Mouse (Mus musculus) heart, postnatal 0 days (tissue): ENCODE measurements around the gene Syn3. TPM values are rescaled to one million over a fixed set of nuclear protein-coding genes. Genes with fewer than 3 reads are reported as not detected.

ENCODE experiments used
- ATAC-seq: fragments of 200-750 bp; cut with Nextera tagmentation; 2 replicates; pipeline ENCODE4 v1.8.0; 2017; ENCODE audit warnings: low read depth, moderate number of reproducible peaks, moderate library complexity; ENCODE audit not compliant: insufficient read depth
- DNase-seq: peaks from one replicate; pipeline ENCODE4 v3.0.0-alpha.2; 2016; ENCODE audit warnings: low spot score
- H3K27ac ChIP-seq: fragments of 300-500 bp; sonication (generic); 2 replicates; pipeline ENCODE4 v1.5.1; 2014; ENCODE audit warnings: low read depth, mild to moderate bottlenecking
- H3K27me3 ChIP-seq: fragments of 300-500 bp; sonication (generic); 2 replicates; pipeline ENCODE4 v1.6.1; 2014; ENCODE audit warnings: low read length, mixed read lengths; ENCODE audit not compliant: control insufficient read depth, insufficient read depth
- H3K36me3 ChIP-seq: fragments of 300-500 bp; sonication (generic); replicated peaks from 2 replicates; pipeline ENCODE4 v1.6.1; 2014; ENCODE audit warnings: low read length, mixed read lengths; ENCODE audit not compliant: control insufficient read depth, insufficient read depth
- H3K4me1 ChIP-seq: fragments of 300-500 bp; sonication (generic); 2 replicates; pipeline ENCODE4 v1.6.1; 2014; ENCODE audit warnings: antibody characterized with exemption; ENCODE audit not compliant: control insufficient read depth, insufficient read depth
- H3K4me2 ChIP-seq: fragments of 300-500 bp; sonication (generic); 2 replicates; pipeline ENCODE4 v1.6.1; 2014; ENCODE audit warnings: low read depth, mild to moderate bottlenecking, low read length, moderate library complexity
- H3K4me3 ChIP-seq: fragments of 300-500 bp; sonication (generic); 2 replicates; pipeline ENCODE4 v1.5.1; 2014; ENCODE audit warnings: low read depth, low read length
- H3K9ac ChIP-seq: fragments of 300-500 bp; sonication (generic); replicated peaks from 2 replicates; pipeline ENCODE4 v1.6.1; 2014; ENCODE audit warnings: low read depth, low read length, mixed read lengths
- H3K9me3 ChIP-seq: fragments of 300-500 bp; sonication (generic); replicated peaks from 2 replicates; pipeline ENCODE4 v1.6.1; 2016; ENCODE audit warnings: low read length; ENCODE audit not compliant: control insufficient read depth
- CTCF ChIP-seq: IDR thresholded peaks from 2 replicates; pipeline ENCODE4 v1.5.1; 2016; ENCODE audit warnings: antibody characterized with exemption, control low read depth, low read depth
- EP300 ChIP-seq: IDR thresholded peaks from 2 replicates; pipeline ENCODE4 v1.6.1; 2016; ENCODE audit warnings: antibody characterized with exemption, low read depth
- WGBS: fragments of 180-500 bp; shearing (Covaris S2); extraction: QIAGEN DNeasy Blood & Tissue Kit; methylation state at CpG from one replicate; pipeline ENCODE4 v1.1.7; 2014; 5-methylcytosine and 5-hydroxymethylcytosine counted together
- polyA plus RNA-seq: library from polyadenylated mRNA; unstranded; fragments of >200 nt; fragmentation: Nextera tagmentation; extraction: Ambion mirVana; gene quantifications from 2 replicates; pipeline ENCODE4 v1.2.1, GENCODE M21; 2015
- total RNA-seq: library from RNA; depleted of rRNA; stranded (reverse); fragments of >200 nt; gene quantifications from 2 replicates; pipeline ENCODE4 v1.2.3, GENCODE M21; 2014; ENCODE audit warnings: low replicate concordance

Syn3 gene
- total and polyA plus RNA-seq, 2 experiments from 2014 or later, result 0.48 TPM; not detected in 1

DNA sequence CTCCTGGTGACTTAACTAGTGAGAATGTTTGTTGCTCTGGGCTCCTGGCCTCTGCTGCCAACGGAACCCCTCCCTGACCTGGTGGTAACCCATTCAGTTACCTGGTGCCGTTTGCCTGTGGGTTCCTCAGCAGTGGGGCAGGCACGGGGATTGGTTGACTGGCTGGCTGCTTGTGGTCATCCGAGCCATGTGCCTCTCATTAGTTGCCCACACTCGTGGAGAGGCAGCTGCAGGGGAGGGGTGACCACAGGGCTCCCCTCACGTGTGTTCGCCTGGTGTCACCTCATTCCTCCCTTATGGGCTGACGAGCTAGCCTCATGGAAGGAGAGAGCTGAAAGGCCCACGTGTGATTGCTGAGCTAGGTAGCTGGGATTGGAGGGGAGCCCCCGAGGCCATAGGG, 430.8 kb downstream of the Syn3 start:
- WGBS, result 66% methylated on average over 10 of the region's 10 CpGs
- H3K27ac ChIP-seq, result no peak overlapping the region

GRCm38 (mm10) chr10:86066651-86067050, 432.0 kb downstream of the Syn3 start:
- ATAC-seq (no peak), DNase-seq (no peak)
- TF ChIP-seq EP300, result no peak
- no peak for TF ChIP-seq CTCF
- Histone ChIP-seq H3K4me1 (no peaks in the 10 kb centered on the region; the same call in 1 of the 2 replicates), H3K27me3 (no peaks in the 10 kb centered on the region), H3K27ac (no peak overlapping the region), H3K4me3 (no peak overlapping the region), H3K9ac (no peak overlapping the region), H3K36me3 (no peaks in the 10 kb centered on the region), H3K4me2 (no peak overlapping the region), H3K9me3 (peaks cover 6% of the 10 kb centered on the region; the same call in 1 of the 2 replicates)
- 69% methylated on average over 5 of the region's 5 CpGs for WGBS

More for the DNA sequence above, 430.8 kb downstream of the Syn3 start:
- Histone ChIP-seq H3K4me1 (no peaks in the 10 kb centered on the region; the same call in 1 of the 2 replicates), H3K27me3 (no peaks in the 10 kb centered on the region), H3K9me3 (no peaks in the 10 kb centered on the region), H3K4me3 (no peak overlapping the region), H3K9ac (no peak overlapping the region), H3K4me2 (no peak overlapping the region), H3K36me3 (no peaks in the 10 kb centered on the region)
- DNase-seq (no peak), ATAC-seq (no peak)
- TF ChIP-seq CTCF (no peak), EP300 (no peak)

DNA sequence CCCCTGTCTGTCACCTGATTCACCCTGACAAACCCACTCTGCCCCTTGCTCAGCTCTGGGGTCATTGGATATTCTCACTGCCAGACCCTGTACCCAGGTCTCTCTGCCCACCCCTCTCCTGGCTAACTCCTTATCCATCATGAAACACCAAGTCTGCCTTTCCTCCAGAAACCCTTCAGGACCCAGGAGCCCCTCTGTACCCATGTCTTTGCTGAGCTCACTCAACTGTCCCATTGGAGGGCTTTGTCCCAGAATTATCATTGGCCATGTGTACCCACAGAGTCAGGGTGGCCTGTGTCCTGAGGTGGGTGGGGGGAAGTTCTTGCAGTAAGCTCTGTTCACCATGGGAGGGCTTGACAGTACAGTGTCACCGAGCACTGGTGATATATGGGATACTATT, 433.0 kb downstream of the Syn3 start:
- H3K4me1 ChIP-seq, result no peaks in the 10 kb centered on the region; the same call in 1 of the 2 replicates
- no peak overlapping the region for H3K9ac ChIP-seq
- no peaks in the 10 kb centered on the region for H3K27me3 ChIP-seq
- ATAC-seq, result no peak
- H3K9me3 ChIP-seq, result peaks cover 6% of the 10 kb centered on the region; the same call in 1 of the 2 replicates
- DNase-seq, result no peak
- no peak overlapping the region for H3K4me3 ChIP-seq
- no peak overlapping the region for H3K27ac ChIP-seq
- H3K4me2 ChIP-seq, result no peak overlapping the region
- no peak for TF ChIP-seq CTCF
- TF ChIP-seq EP300, result no peak
- 70% methylated on average over 1 of the region's 1 CpGs for WGBS
- no peaks in the 10 kb centered on the region for H3K36me3 ChIP-seq

GRCm38 (mm10) chr10:86064937-86065336, 433.8 kb downstream of the Syn3 start:
- H3K4me3 ChIP-seq, result no peak overlapping the region
- WGBS, result 9% methylated on average over 4 of the region's 4 CpGs
- peak; percentile 85 for ATAC-seq
- H3K27ac ChIP-seq, result no peak overlapping the region
- peak; percentile 93 for DNase-seq
- H3K9me3 ChIP-seq, result peaks cover 6% of the 10 kb centered on the region; the same call in 1 of the 2 replicates
- no peaks in the 10 kb centered on the region; the same call in 1 of the 2 replicates for H3K4me1 ChIP-seq
- no peaks in the 10 kb centered on the region for H3K27me3 ChIP-seq
- H3K4me2 ChIP-seq, result no peak overlapping the region
- no peaks in the 10 kb centered on the region for H3K36me3 ChIP-seq
- H3K9ac ChIP-seq, result no peak overlapping the region
- TF ChIP-seq EP300, result no peak
- TF ChIP-seq CTCF, result peak; percentile 94

GRCm38 (mm10) chr10:86063018-86063384, 435.7 kb downstream of the Syn3 start:
- Histone ChIP-seq H3K27ac (no peak overlapping the region), H3K27me3 (no peaks in the 10 kb centered on the region), H3K9me3 (peaks cover 6% of the 10 kb centered on the region; the same call in 1 of the 2 replicates), H3K36me3 (no peaks in the 10 kb centered on the region), H3K9ac (no peak overlapping the region), H3K4me1 (no peaks in the 10 kb centered on the region; the same call in 1 of the 2 replicates), H3K4me3 (no peak overlapping the region), H3K4me2 (no peak overlapping the region)
- WGBS, result 90% methylated on average over 8 of the region's 8 CpGs
- no peak for ATAC-seq
- no peak for TF ChIP-seq CTCF
- no peak for TF ChIP-seq EP300
- no peak for DNase-seq
